Mouse (Mus musculus): ENCODE results near the gene Bptf.

DNA sequence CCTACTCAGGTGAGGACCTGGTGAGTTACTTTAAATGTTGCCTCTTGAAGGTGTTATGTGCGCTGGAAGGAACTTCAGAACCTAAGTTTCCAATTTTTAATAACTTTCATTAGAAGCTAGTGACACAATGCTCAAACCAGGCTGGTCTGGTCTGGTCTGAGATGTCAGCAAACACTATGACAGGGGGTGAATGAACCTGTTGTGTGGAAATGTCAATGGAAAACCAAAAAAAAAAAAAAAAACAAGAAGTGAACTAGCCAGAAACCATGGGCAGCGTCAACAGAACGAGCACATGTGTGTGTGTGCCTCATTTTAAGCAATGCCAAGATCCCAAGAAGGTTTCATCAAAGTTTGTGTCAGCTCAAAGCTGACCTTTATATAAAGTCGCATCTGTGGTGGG, 86.4 kb downstream of the Bptf start:
- TF ChIP-seq CTCF (IDR thresholded peaks at IDR 0.05; ENCODE audit: low read depth) (no peak), EP300 (IDR thresholded peaks at IDR 0.05; ENCODE audit: low read depth) (no peak)

Measured in liver, postnatal 0 days (tissue).